ENCODE assay signal across 7 mouse cellular contexts in the genomic region with DNA sequence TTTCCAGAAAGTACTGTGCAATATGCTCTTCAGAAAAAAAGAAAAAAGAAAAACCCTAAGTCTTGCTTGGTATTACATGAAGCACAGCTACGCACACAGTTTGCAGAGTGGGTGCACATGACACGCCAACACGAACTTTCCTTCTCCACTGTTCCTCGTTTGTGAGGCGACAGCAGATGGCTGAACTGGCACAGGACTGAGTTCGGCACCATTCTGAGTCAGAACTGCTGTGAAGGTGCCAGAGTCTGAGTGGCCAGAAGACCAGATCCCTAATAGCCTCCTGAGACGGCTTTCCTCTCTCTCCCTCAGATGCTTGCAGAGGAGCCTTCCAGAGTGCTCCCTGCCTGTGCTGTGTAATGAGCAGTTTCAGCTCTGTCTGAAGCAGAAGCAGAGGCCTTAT.
A peak's percentile ranks its signal among the peaks of the same experiment; 100 is the strongest.
DNase-seq lines count a peak whose midpoint lies in the region; ATAC-seq lines count a peak whose summit lies in the region.

No protein-coding gene starts in this region.

- intact Hi-C loops in left cerebral cortex, postnatal 14 days (cut with DNase I) = loop anchor here (5.0 kb wide), 1 partner anchor 55 kb away; no protein-coding TSS in a partner anchor

- peak; percentile 98 for ATAC-seq in cerebellum, adult (ENCODE audit: insufficient number of reproducible peaks, low FRiP score, low TSS enrichment)

- peak; percentile 81 for DNase-seq in cerebellum, adult 8-10 months
- DNase-seq in heart, adult 9 months (ENCODE audit: low spot score in 2 of 2) = peak; percentile 4 to 19
- peak; percentile 78 to 88 for DNase-seq in left cerebral cortex, postnatal 14 days (ENCODE audit: low spot score in 2 of 2)
- DNase-seq in urinary bladder, adult 18-20 months (ENCODE audit: low spot score in 2 of 2) = no peak
- DNase-seq in liver = no peak
- DNase-seq in adrenal gland, adult 8-10 months = no peak

Comparison
In these comparisons a context has a peak if more than half of its experiments do, and no peak if none do; other contexts are left out.
1. DNase-seq: peak in cerebellum, adult 8-10 months (single experiment), heart, adult 9 months (2 of 2) and left cerebral cortex, postnatal 14 days (2 of 2); none in urinary bladder, adult 18-20 months (0 of 2), liver (single experiment) and adrenal gland, adult 8-10 months (single experiment).